Mouse (Mus musculus): Measurements from ENCODE around the gene Zfp831. TPM values are rescaled to one million over a fixed set of nuclear protein-coding genes. Genes with fewer than 3 reads are reported as not detected.
A peak's percentile ranks its signal among the peaks of the same experiment; 100 is the strongest.

Zfp831 gene
- 0.06 and 0.14 TPM in 2 replicates for total RNA-seq (2021)
- long read RNA-seq = 0 reads

DNA sequence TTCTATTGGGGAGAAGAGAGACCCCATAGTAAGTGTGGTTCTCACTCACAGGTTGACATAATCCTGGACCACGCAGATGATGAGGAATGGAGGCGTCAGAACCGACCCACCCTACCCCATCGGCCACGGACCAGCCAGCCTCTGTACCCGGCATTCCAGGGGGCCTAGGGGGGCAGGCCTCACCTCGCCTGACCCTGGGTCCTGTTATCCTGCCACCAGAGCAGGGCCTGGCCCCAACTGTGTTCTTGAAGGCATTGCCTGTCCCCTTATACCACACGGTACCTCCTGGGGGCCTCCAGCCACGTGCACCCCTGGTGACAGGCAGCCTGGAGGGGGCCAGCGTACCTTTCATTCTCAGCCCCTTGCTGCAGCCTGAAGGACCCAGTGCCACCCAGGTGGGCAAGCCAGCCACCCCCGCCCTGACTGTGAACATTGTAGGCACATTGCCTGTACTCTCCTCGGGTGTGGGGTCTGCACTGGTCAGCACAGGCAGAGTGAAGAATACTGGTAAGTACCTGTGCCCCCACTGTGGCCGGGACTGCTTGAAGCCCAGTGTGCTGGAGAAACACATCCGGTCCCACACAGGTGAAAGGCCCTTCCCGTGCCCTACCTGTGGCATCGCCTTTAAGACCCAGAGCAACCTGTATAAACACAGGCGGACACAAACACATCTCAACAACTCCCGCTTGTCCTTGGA is at the start of gene Zfp831:
TSS of gene Zfp831 (plus strand) at position 87 of the 697 bp plus-strand sequence.
- DNase-seq = no peak

DNA sequence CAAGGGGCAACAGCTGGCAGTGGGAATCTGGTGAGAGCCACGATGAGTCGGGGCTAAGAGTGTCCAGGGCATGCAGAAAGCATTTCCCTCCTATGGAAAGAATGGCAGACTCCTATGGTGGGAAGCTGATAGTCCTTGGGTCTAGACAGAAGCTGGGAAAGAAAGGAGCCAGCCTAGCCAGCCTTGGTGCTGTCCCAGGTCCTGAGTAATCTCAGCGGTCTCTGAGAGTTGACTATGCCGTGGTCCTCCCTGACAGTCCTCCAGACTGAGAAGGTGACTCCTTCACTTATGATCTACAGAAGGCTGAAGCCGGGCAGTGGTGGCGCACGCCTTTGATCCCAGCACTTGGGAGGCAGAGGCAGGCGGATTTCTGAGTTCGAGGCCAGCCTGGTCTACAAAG is 48.4 kb upstream of the Zfp831 start:
- no peak for DNase-seq

DNA sequence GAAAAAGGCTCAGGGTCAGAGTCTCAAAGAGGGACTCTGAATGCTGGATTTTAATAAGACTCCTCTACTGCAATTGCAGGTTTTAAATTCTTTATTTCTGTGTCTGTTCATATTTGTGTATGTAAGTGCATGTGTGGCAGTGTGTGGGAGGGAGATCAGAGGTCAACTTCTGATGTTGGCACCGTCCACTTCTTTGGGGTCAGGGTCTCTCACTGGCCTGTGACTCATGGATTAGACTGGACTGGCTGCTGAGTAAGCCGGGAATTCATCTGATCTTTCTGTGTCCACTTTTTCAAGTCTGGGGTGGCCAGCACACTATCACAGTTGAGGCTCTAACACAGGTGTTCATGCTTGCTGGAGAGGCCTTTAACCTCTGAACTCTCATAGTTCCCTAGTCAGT is 47.7 kb upstream of the Zfp831 start:
- DNase-seq = no peak

DNA sequence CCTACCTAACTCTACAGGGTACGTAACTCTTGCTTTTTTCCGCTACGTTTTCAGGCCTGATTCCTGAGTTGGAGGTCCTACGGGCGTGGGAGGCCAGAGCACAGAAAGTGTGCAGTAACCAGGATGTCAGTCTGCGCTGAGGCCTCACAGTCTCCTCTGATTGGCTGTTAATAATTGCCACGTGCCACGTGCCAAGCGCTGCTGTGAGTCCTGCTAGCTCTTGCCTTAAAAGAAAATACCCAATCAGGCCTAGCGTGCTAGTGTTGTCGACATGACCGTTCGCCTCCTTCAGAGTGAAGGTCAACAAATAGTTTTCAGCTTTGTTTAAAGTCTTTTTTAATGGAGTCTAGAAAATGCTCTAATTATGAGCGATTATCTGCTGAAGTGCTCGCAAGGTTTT is 46.9 kb upstream of the Zfp831 start:
- DNase-seq = no peak

DNA sequence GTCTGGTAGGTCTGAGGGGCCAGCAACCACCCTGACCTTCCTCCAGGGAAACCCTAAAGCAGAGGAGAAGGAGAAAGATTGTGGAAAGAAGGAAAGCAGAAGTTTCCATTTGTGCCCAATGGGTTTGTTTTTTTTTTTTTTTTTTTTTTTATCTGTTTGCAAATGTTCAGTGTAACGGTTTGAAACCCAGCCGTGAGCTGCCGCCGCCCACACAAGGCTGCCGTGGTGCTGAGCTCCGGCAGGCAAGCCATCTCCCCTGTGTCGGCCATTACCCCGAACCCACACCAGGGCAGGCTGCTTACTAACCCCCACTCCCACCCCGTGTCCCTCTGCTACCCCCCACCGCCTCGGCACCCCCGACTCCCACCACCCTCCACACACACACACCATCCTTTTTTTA is 44.9 kb upstream of the Zfp831 start:
- no peak for DNase-seq

DNA sequence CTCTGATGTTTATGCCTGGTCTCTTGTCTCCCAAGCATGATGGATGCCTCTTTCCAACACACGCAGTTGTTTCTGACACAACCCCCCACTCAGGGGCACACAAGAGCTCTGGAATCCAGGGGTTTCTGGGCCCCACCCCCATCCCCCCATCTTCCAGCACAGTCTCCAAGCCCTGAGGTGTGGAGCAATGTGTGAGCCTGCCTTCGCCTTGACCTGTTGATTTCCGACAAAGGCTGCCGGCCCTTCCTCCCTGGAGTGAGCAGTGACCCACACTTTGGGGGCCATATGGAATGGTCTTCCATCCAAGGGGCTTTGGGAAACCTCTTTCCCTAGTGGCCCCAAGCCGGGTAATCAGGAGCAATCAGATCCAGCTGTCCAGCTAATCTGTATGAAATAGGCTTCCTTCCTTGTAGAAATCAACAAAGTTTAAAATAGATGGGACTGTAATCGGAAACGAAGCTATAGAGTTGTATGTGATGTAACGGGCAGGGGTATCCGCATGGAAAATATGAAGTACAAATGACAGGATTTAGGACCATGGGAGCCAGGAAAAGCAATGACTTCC is 44.2 kb upstream of the Zfp831 start:
- no peak for DNase-seq

DNA sequence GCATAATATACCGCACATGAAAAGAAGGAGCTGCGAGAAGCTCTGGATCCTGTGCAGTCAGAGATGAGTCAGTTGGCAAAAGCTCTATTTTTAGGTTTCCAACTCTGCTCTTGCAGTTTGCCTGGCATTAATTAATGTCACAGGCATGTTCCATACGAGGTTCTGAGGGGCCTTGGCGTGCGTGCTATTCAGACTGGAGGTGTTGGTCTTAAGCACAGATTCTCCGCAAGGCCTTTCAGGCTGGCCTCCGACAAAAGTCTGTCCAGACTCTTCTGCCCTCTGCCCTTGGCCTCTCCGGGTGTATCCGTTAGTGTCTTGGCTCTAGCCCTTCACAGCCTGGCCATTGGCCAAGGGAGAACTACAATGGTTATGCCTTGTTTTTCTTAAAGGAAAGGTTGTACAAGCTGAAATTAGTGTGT is 43.5 kb upstream of the Zfp831 start:
- DNase-seq = peak; percentile 69

DNA sequence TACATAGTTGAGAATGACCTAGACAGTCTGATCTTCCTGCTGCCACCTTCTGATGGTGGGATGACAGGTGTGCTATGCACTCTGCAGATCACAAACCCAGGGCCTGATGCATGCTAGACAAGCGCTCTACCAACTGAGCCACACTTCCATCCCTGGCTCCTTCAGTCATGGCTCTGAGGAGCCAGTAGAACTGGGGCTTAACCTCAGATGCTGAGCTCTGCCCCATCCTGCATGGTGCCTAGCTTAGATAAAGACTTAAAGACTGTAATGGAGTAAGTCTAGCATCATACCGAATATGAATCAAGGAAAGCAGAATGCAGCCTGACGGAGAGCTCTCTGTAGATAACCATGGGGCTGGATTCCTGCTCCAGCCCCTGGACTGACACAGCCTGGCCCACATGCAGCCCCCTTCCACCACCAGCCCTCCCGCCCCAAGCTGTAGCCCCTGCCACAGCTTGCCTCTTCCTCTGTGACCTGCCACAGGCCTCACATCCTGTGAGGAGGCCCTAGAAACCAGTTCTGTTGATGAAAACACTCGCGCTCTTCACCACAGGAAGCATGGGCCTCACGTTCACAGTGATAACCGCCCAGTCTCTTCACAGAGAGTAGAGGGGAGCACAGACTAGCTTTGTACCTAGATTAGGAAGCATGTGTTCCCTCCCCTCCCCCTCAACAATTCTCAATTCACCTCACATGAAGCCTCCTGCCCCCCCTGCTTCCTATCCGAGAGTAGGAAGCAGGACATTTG is 41.2 kb upstream of the Zfp831 start:
- DNase-seq = no peak

DNA sequence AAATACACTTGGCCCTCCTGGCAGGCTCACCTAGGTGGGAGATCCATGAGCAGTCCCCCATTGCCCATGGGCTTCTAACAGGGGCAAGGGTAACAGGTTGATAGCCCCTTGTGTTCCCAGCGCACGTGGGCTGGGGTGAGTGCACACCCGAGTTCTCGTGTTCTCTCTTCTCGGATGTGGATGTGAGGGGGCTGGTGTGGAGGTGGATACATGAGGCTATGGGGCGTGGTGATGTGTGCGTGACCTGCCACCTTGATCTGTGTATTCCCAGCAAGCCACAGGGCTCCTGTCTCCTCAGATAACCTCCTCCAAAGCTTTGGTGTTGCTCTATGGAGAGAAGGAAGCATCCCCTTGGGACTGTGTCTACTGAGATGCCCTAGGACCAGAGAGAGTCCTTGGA is 40.0 kb upstream of the Zfp831 start:
- no peak for DNase-seq

DNA sequence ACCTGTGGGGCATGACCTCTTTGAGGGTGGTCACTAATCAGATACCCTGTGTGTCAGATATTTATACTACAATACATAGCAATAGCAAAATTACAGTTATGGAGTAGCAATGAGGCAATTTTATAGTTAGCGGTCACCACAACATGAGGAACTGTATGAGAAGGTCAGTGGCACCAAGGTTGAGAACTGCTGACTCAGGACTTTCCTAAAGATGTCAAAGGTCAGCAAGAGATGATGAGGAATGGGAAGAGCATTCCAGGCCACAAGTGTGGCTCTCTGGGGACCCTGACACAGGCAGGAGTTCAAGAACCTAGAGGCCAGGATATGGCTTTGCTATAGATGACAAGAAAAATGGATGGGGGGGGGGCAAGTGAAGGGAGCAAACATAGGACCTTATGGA is 38.3 kb upstream of the Zfp831 start:
- DNase-seq = no peak

DNA sequence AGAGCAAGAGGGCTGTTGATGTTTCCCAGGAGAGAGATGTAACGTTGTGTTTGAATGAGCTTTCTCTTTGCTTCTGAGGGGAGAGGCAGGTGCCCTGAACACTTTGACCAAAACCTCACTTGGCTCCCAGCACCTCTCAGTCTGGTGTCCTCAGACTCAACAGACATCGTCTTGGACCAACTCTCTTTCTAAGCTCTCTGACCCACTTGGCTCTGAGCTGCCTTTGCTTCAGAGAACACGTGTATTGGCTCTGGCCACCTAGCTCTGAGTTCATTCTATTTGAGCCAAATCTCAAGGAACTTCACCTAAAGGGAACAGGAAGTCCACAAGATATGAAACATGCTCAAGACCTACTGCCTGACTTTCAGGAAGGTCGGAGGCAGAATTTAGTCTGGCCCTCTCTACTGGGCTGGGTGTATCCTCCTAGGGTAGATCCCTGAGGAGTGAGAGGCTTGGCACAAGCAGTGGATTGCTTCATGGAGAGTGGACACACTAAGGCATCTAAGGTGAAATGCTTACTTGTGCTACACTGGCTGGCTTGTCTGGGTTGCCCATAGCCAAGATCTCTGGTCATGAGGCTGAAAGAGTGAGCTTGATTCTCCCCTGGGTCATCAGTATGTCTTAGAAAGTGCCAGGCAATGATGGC is 37.8 kb upstream of the Zfp831 start:
- DNase-seq = no peak

DNA sequence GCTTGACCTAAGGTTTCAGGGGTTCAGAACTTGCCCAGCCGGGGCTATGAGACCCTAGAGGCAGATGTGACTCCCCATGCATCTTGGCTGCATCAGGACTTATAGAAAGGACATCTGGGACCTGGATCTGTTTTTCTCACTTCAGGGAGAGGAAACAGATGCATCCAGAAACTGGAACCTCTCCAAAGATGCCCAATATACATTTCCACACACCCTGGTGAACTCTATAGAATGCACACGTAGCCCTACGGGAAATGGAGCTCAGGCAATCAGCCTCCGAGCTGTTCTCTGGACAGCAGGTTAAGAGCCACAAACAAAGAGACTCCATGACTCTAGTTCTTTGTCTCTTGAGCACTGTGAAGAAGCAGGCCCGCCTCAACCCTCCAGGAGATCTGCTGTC is 37.0 kb upstream of the Zfp831 start:
- DNase-seq = no peak

DNA sequence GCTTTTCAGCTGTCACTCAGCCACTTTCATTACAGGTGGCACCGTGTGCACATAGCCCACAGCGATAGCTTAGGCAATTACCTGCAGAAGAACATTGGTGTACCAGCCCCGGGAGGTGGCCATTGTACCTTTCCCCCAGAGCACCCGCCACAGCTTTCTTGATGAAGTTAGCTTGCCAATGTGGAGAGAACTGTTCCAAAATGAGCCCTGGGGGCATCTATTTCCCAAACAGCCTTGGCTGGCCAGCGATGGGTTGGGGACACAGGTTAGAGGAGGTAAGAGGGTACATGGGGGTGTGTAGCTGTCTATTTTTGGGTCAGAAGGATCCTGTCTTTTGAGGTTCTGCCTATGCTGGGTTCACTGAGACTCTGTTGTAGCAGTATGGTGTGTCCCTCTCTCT is 33.4 kb upstream of the Zfp831 start:
- DNase-seq = no peak

DNA sequence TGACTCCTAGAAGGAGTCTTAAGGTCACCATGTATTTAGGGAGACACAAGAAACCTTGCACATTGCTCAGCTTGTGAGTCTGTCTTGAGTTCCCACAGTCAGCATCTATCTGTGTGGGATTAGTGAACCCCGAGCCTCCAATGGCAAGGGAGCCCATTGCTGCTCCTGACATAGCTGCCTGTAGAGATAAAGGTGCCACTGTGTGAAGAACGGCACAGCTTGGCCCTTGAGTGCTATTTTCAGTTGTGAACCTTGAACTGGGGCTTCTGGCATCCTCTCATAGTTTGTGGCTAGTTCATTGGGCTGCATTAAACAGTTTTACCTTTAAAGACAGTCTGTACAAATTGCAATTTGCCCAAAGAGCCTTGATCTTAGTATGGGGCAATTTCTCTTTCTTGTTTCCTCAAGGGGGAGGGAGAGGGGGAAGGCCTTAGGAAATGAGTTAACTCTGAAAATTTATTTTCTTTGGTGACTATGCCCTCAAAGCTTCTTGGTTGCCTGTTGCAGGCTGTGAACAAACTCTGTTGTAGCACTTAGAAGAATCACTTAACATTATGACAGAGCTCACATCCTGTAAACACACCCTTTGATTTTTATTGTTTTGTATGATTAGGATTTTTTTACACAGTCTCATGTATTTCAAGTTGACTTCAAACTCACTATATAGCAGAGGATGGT is 30.8 kb upstream of the Zfp831 start:
- no peak for DNase-seq

DNA sequence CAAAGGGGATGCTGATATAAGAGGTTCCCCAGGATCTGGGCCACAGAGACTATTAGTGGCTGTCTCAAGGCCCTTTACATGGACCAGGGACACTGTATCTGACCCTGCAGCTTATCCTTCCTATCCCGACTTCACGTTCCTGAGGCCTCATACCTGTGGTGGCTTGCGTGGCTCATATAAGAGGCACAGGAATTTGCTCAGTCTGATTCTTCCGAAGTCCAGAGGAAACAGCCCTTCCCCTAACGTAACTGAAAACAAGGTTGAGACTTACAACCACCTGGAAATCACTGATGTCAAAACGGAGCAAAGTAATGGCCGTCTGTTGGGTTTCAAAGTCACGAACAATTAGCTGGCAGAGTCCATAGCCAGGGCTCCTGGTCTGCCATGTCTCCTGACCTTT is 30.1 kb upstream of the Zfp831 start:
- no peak for DNase-seq

DNA sequence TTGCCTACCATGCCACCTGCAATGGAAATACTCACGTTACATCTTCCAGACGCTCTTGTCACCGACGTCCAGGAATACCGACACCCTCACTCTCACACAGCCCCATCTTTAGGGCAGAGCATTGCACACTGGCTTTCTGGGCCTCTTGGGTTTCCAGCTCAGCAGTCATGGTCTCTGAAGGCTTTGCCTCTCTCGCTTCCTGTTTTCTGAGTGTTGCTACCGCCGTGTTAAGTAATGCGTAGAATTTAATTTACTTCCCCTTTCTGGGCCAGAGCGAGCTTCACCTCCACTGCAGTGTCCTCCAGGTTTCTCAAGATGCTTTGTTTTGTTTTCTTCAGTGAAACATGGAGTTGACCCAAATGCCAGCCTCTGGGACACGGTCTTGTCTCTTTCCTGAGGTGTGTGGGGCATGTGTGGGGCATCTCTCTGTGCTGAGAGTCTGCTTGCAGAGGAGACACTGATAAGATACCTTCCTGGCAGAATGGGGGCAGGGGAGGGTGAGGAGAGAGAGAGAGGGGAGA is 29.4 kb upstream of the Zfp831 start:
- no peak for DNase-seq

DNA sequence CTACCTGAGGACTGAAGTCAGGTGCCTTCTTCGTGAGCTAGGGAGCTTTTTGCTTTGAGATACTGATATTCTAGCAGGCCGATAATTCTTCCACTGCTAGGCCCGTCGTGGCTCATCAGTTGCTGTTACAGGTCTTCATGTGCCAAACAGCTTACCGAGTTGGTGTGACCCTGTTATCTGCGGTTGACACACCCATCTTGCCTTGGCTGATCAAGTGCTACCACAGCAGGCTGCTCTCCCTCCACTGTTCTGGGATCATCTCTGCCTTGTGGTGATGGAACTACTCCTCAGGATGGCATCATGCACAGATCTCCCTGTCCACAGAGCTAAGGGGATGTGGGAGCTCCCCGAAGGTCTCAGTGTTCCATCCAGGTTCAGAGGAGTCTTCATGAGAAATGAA is 21.5 kb upstream of the Zfp831 start:
- DNase-seq = no peak

DNA sequence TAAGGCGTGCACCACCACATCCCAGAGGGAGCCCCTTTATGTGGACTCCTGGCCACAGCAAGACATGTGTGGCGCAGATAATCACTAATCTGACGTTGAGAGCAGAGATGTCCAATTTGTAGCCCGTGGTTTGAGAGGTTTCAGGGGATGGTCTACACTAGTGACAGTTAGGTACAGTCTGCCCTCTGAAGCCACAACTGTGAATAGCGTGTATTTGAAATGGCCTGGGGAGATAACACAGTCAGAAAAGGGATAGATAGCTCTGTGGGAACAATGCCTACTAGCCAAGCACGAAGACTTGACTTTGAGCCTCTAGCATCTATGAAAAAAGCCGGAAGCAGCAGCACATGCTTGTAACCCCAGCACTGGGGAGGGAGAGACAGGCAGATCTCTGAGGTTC is 18.9 kb upstream of the Zfp831 start:
- no peak for DNase-seq

DNA sequence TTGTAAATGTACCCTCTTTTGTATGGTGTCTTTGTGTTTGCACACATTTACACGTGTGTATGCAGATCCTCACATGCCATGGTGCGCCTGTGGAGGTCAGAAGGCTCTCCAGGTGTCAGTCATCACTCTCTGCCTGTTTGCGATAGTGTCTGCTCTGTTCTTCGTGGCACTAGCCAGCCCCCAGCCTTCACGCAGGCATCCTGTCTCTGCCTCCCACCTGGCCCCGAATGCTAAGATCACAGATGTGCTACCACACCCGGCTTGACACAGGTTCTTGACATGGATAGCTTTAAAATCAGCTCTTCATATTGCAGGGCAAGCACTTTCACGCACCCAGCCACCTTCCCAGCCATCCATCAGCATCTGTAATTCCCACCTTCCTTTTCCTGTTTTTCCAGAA is 16.3 kb upstream of the Zfp831 start:
- DNase-seq = no peak

DNA sequence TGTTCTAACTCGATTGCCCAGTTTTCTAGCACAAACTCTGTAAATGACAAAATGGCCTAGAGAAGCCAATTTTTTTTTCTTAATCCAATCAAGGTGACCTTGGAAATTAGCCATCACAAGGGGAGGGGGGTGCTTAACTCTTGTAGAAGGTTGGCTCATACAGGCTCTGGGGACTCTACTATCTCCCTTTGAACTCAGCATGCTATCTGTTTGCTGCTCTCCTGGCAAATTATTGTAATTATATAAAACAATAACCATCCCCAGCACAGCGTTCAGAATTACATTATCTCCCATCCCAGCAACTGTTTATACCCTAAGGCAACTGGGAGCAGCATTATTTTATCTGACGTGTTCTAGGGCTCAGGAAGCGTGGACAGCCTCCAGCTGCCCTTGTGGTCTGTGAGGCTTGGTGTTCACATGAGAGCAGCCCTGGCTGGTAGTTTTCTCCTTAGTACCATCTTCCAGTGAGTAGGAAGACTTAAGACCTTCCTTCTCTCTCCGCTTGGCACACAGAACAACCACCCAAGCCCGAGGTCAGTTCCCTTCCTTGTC is 14.0 kb upstream of the Zfp831 start:
- DNase-seq = no peak

DNA sequence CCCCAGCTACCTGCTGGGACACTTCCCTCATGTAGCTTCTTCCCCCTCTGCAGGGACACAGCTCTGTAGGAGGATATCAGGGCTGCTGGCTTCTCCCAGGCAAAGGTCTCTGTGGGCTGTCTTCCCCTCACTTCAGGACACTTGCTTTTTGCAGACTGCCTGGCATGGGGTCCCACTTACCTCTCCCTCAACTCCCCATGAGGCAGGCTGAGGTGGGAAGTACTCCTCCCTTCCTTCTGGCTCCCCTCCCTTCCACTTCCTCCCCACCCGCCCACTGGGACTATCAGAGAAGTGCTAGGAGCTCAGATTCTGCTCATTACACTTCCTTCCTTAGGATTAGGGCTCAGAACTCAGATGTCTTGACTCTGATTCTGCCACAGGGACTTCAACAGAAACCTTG is 6.6 kb upstream of the Zfp831 start:
- DNase-seq = no peak

DNA sequence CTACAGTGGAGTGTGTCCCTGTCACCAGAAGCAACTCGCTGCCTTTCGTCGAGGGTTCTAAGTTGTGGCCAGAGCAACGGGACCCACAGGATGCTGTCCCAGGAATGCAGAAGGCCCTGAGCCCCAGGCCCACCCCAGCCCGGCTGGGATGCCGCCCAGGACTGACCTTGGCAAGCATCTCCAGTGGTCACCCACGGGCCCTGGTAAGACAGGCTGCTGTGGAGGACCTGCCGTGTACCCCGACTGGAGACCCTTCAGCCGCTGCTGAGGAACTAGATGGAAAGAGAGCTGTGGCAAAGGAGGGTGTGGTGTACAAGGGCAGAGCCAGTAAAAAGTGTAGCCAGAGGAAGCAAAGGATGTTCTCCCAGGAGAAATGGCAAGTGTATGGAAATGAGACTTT is 1.6 kb downstream of the Zfp831 start:
- DNase-seq = no peak

Measured in adrenal gland, postnatal 25 days (tissue).